Mouse (Mus musculus) brain, adult 2 months (tissue): ENCODE measurements around the gene Poc1a.

Experiments used
- DNase-seq: peaks from one replicate; pipeline ENCODE4 v3.0.0; 2011; ENCODE audit warnings: low read depth, low spot score

Poc1a gene

GRCm38 (mm10) chr9:106301446-106302080 lies 20.7 kb downstream of the Poc1a start:
- peak; percentile 59 for DNase-seq

GRCm38 (mm10) chr9:106302446-106303150 lies 21.7 kb downstream of the Poc1a start:
- no peak for DNase-seq

- no peak for DNase-seq
Observed at GRCm38 (mm10) chr9:106303460-106303960, 22.6 kb downstream of the Poc1a start.

GRCm38 (mm10) chr9:106305228-106305627 lies 24.4 kb downstream of the Poc1a start:
- DNase-seq: no peak

- DNase-seq: peak; percentile 85
Observed at GRCm38 (mm10) chr9:106306662-106307351, 25.9 kb downstream of the Poc1a start.

- no peak for DNase-seq
Observed at GRCm38 (mm10) chr9:106308151-106308550, 27.3 kb downstream of the Poc1a start.

GRCm38 (mm10) chr9:106308555-106308954 lies 27.7 kb downstream of the Poc1a start:
- no peak for DNase-seq

- peak; percentile 70 for DNase-seq
Observed at GRCm38 (mm10) chr9:106308983-106309382, 28.1 kb downstream of the Poc1a start.

GRCm38 (mm10) chr9:106309859-106310258 lies 29.0 kb downstream of the Poc1a start:
- no peak for DNase-seq

- DNase-seq: peak; percentile 65
Observed at GRCm38 (mm10) chr9:106311625-106312191, 30.8 kb downstream of the Poc1a start.

- DNase-seq: no peak
Observed at GRCm38 (mm10) chr9:106312950-106313360, 32.1 kb downstream of the Poc1a start.

- DNase-seq: no peak
Observed at GRCm38 (mm10) chr9:106314196-106314595, 33.3 kb downstream of the Poc1a start.

GRCm38 (mm10) chr9:106318074-106318473 lies 37.2 kb downstream of the Poc1a start:
- DNase-seq: peak; percentile 71

- DNase-seq: no peak
Observed at GRCm38 (mm10) chr9:106319095-106319494, 38.2 kb downstream of the Poc1a start.

- DNase-seq: no peak
Observed at GRCm38 (mm10) chr9:106322497-106322896, 41.6 kb downstream of the Poc1a start.

GRCm38 (mm10) chr9:106326241-106326640 lies 45.4 kb downstream of the Poc1a start:
- no peak for DNase-seq

GRCm38 (mm10) chr9:106327125-106327809 lies 46.4 kb downstream of the Poc1a start:
- DNase-seq: peak; percentile 93

GRCm38 (mm10) chr9:106328068-106328610 lies 47.3 kb downstream of the Poc1a start:
- DNase-seq: no peak

- DNase-seq: peak; percentile 58
Observed at GRCm38 (mm10) chr9:106328772-106329511, 48.1 kb downstream of the Poc1a start.

GRCm38 (mm10) chr9:106332746-106333145 lies 51.9 kb downstream of the Poc1a start:
- peak; percentile 56 for DNase-seq
